Mouse (Mus musculus) G1E (cell line): Measurements from ENCODE around the gene Chchd10.

Source experiments
- CTCF ChIP-seq: IDR thresholded peaks from 2 replicates; pipeline ENCODE4 v1.5.1; 2012; ENCODE audit warnings: low read depth, low read length, inconsistent platforms, mixed read lengths
- GATA1 ChIP-seq: IDR thresholded peaks from 2 replicates; pipeline ENCODE4 v1.6.1; 2012; ENCODE audit warnings: borderline replicate concordance, low read length, inconsistent platforms, mixed read lengths

DNA sequence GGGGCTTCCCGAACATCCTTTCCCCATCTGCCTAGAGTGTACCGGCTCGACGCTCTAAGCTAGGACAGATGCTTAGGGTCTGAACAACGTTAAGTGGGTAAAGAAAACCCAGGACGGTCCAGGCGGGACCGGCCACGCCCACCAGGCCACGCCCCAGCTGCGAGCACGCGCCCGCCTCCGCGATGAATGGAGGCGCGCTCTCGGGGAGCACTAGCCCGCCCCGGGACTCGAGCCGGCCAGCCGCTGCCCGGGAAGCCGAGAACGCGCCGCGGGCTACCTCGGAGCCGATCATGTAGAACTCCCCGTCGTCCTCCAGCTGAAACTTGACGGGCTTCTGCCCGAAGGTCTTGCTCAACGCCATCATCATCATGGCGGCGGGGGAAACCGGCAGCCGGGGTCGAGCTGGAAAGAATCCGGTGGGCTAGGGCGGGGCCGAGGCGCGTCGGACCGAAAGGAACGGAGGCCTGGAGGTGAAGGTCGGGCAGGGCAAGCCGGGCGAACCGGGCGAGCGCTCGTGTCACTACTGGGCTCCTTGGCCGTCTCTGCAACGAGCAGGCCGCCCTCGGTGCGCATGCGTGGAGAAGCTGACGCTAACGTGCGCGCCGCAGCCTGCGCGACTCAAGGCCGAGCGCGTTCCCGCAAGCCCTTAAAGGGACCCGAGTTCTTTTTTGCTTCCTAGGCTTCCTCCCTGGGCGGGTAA lies 11.8 kb upstream of the Chchd10 start, which contains the start of gene Smarcb1:
- no peak for TF ChIP-seq CTCF
- no peak for TF ChIP-seq GATA1
